Mouse (Mus musculus) G1E-ER4 (cell line): Measurements from ENCODE around the gene Fam171a2. TPM values are rescaled to one million over a fixed set of nuclear protein-coding genes. Genes with fewer than 3 reads are reported as not detected.

Experiments used
- GATA1 ChIP-seq: IDR thresholded peaks from one replicate; pipeline ENCODE4 v1.8.0; 2012; ENCODE audit warnings: low read length, inconsistent platforms
- polyA plus RNA-seq: library from polyadenylated mRNA; stranded (reverse); fragments of >175 nt; gene quantifications from 2 replicates; pipeline ENCODE4 v1.2.3, GENCODE M21; 2012

The Fam171a2 gene
- polyA plus RNA-seq, 1 experiment: 0.23 TPM

DNA sequence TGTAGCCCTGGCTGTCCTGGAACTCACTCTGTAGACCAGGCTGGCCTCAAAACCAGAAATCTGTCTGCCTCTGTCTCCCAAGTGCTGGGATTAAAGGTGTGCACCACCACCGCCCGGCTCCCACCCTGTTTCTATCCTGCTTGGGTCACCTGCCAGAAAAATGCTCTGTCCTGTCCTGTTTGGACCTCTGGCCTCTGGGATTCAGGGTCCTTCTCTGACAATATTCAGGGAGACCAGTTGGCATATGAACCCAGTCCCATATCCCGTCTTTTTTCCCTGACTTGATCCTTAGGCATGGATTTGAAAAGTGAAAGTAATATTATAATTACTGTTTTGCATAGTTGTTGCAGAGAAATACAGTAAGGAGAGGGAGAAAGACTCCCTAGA, 15.8 kb downstream of the Fam171a2 start:
- TF ChIP-seq GATA1: no peak

DNA sequence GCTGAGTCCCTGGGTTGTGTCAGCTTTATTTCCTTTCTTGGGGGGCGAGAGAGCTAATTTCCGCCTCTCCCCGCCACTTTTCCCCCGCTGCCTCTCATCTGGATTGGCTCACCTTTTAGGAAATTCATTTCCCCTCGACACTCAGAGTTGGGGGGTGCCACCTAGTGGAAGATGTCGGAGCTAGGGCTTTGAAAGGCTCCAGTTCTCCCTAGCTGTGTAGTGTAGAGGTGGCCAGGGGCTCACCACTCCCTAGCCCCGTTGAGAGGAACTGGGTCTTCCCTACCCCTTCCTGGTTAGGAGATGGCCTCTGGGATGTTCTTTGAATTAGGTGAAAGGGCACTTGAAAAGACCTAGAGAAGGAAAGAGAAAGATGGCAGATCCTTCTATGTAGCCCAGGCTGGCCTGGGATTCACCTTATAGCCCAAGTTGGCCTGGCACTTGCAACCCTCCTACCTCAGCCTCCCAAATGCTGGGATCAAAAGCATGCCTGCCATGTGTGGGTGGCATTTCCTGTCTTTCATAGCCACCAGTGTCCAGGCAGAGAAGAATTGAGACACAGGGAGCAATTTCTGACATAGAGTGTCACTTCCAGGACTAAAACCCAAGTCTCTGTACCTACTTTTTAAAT, 16.4 kb downstream of the Fam171a2 start:
- TF ChIP-seq GATA1: no peak

DNA sequence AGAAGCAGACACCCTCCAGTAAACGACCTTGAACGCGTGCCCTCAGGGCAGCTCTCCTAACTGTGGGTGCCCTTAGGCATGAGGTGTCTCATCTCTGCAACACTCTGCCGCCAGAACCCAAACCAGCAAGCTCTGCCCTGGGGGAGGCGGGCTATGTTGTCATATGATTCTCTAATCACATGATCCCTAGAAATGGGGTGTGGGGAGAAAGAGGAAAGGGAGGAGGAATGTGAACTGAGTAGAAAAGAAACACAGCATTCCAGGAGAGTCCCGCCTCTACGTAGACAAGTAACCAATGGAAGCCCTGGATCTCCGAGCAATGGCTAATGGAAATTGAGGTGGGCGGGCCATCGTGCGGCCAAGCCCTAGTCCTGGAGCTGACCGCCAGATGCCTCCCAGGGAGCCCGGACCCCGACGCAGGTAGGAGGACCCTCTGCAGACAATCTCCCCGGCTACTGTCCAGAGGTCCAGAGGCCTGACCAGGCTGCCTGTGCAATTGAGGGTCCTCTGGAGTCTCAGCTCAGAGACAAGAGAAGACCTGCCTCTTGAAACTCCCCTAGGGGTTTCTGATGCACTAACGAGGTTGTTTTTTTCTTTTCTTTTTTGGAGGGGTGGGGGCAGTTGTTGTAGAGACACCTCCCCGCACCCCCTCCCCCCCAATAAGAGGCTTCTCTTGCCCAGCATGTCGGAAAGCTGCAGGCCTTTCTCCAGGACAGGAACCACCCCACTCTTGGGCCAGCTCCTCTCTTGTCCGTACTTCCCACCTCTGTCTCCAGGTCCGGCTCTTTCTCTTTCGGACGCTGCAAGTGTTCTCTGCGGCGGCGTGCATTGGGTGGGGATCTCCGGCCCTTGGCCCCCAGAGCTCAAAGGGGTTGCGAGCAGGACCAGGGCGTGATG, 17.1 kb downstream of the Fam171a2 start, which contains the start of gene Grn:
Gene Grn (plus strand): TSS at position 195 of the 897 bp plus-strand sequence.
- no peak for TF ChIP-seq GATA1

DNA sequence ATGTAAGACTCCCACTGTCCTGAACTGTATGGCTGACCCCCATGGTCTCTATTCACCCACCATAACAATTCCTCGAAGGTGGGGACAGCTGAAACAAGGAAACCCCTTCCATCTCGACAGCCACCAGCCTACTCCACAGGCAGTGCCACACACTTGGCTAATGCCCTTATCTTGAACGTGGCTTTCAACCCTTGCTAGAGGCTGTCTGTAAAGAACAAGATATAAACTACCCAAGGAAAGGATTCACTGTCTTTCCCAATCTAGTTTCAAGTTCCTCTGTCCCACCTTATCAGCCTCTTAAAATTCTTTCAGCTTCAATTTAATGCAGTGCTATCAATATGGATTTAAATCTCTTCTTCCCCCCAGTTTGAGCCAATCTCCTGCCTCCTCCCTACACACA, 17.9 kb downstream of the Fam171a2 start:
- no peak for TF ChIP-seq GATA1

DNA sequence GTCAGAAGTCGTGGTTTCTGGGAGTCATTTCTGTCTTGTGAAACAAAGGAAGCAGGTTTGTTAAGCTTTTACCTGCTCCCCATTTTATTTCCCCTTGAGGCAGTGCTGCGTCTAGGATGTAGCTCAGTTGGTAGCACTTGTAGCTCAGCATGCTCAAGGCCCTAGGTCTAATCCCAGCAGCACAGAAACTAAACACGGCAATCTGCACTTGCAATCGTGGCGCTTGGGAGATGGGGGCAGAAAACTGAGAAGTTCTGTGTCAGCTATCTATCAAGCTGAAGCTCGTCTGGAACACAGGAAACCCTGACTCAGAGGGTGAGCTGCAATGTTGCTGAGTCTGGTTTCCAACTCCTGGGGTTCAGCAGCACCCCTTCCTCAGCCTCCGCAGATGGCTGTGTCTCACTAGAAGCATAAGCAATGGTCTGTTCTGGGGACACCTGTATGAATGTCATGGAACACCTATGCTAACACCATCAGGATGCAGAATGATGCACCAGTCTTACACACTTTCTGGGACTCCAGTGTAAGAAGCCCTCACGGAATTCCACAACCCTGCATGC, 18.4 kb downstream of the Fam171a2 start:
- no peak for TF ChIP-seq GATA1

DNA sequence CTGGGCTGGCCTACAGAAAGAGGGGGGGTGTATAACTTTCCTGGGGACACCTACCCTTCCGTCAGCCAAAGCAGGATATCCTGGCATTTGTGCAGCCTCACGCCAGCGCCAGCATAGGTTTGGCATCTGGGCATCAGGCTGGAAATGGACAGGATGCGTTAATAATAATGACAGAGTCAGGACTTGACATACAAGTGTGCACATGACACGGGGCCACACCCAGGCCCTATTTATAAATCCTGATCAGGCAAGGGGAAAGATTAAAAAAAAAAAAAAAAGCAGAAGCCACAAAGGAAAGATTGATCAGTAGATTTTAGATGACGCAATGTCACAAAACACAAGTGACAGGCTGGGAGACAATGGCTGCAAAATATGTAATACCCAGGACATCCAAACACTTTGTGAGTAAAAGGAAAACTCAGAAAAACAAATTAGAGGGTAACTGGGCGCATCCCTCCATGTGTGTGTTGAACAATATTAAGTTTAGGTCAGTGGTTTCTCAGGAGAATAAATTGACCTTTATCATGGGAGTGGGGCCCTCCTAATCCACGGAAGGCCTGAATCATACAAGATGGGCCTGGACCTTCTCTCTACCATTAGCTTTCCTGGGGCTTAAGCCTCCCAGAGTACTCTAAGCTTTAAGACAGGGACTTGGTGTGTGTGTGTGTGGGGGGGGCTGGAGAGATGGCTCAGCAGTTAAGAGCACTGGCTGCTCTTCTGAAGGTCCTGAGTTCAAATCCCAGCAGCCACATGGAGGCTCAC, 21.7 kb downstream of the Fam171a2 start:
- no peak for TF ChIP-seq GATA1

DNA sequence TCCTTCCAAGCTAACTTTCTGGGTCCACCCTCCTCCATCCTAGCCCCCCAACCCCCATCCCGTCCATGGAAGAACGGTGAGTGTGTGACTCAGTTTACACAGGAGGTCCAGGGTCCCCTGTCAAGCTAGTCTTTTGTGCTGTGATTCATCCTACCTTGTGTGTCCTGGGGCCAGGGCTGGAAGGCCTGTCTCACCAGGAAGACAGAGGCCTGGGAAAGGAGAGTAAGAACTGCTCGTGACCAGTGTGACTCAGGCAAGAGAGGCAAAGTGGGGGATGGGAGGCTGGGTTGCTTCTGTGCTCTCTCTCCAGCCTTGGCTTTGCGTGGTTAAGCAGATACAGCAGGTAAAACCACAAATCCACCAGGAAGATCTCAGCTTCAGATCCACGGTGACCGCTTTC, 22.8 kb downstream of the Fam171a2 start:
- TF ChIP-seq GATA1: no peak

DNA sequence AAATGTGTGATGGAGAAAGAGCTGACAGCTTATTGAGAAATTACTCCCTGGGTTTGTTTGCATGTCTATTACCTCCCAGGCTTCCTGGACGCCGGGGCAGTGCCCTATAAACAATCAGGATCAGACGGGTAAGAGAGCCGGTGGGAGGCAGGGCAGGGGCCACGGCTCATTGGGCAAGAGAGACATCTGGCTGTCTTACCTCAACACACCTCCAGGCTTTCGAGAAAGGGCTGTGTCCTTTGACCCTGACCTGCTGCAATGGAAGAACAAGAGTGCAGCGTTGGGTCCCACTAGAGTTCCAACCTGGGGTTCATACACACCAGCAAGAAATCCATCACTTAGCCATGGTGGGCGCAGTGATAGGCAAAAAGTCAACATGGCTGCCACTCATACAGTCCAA, 25.9 kb downstream of the Fam171a2 start:
- TF ChIP-seq GATA1: no peak

DNA sequence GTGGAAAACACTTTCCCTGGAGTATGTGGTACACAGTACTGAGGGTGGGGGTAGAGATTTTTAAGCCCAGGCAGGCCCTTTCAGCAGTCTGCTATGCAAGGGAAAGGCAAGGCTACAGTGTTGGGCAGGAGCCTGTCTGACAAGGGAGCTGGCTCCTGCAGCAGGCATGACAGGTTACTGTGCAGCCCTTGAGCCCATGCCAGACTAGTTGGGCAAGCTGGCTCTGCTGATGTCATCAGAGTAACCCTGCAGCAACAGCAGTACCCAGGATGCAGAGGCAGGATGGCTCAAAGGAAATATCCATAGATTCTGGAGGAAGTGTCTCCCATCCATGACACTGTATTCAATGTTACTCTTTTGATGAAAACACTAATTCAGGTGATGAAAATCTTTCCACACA, 28.6 kb downstream of the Fam171a2 start:
- TF ChIP-seq GATA1: no peak

DNA sequence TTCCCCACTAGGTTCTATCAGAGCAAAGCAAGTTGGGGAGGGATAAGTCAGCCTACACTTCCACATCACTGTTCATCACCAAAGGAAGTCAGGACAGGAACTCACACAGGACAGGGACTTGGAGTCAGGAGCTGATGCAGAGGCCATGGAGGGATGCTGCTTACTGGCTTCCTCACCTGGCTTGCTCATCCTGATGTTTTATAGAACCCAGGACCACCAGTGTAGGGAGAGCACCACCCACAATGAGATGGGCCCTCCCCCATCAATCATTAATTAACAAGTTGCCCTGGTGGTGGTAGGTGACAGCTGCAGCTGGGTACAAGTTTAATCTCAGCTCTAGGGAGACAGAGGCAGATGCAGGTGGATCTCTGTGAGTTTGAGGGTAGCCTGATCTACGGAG, 30.3 kb downstream of the Fam171a2 start:
- no peak for TF ChIP-seq GATA1

DNA sequence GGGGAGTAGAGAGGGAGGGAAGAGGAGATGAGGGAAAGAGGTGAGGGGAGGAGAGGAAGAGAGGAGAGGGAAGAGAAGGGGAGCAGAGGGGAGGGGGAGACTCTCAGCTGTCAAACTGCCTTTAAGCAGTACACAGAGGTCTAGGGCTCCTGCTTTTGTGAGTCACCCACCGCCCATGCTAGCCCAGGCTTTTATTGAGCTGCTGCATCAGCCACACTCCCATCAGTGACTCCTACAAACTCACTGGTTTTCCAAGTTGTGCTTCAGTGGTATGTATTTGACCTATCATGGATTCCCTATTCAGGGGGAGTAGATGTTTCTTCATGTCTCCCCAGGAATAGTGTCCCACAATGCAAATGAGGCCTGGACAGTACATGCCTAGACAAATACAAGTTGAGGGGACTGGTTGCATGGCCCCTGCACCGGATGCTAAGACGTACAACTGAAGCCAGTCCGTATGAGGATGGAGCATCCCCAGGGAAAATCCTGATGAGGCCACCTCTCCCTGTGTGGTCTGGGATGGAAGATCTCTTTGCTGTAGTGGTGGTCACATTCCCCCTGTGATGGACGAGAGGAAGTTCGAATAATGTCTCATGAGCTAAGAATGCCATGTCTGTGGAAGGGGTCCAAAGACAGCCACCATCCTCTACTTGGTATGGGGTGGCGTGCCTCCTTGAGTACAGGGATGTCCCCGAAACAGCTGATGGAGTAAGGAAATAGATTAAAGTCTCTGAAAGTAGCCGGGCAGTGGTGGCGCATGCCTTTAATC, 32.3 kb downstream of the Fam171a2 start:
- no peak for TF ChIP-seq GATA1

DNA sequence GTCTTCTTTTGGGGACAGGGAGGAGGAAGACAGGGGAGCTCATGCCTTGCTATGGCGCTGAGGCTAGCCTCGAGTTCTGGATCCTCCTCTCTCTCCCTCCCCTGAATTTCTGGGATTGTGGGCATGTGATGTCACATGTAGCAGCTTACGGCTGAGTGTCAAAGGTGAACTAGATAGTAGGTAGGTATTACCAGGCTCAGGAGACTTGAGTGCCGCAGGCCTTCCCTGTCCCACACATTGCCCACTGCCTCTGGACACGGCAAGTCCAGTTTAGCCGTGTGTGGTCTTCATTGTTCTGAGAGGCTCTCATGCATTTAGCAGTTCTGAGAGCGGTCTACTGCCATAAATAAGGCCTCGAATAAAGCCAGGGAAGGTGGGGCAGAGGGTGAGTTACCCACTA, 34.4 kb downstream of the Fam171a2 start:
- TF ChIP-seq GATA1: no peak

DNA sequence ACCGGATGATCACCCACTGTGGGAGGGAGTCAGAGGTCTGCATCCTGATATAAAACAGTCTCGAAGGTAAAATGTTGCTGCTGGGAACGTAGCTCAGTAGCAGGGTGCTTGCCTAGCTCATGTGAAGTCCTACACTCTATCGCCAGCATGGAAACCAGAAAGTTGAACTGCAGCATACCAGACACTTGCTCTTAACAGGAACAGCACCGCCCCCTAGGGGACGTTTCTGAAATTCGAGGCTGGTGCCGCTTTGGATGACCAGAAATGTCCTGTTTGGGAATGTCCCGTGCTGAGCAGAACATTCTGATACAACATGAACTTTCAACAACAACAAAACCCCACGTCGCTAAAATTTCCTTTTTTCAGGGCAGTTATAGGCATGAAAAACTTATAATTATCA, 35.8 kb downstream of the Fam171a2 start:
- no peak for TF ChIP-seq GATA1

DNA sequence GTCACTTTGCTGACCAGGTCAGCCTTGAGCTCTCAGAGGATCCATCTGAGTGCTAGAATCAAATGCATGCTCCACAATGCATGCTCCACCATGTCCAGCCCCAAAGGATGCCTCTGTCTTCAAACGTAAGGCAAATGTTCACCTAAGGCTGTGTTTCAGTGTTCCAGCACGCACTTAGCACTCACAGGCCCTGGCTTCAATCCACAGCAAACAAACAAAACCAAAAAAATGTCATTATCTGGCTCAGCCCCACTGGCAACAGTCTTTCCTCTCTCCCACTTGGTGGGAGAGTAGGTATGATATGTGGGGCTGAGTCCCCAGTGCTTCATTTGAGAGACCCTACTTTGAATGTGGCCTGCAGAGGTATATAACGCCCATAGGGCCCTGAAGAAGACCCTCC, 36.4 kb downstream of the Fam171a2 start:
- no peak for TF ChIP-seq GATA1

DNA sequence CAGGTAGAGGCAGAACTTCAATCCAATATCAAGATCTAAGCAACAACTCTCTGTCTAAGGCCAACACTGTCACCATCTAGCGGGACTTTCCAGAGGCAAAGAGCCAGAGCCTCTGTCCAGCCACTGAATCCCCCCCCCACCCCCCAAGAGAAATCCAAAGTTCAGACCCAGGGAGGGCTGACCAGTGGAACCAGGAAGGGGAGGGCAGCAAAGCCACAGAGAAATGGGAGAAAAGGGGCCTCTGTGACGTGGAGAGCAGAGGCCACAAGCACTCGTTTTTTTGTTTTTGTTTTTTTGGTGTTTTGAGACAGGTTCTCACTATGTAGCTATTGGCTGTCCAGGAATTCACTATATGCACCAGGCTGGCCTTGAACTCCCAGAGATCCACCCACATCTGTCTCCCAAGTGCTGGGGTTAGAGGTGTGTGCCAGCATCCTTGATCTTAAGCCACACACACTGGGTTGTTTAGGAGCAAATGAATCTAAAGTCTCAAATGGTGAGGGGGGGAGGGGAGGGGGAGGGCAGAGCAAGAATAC, 37.6 kb downstream of the Fam171a2 start:
- no peak for TF ChIP-seq GATA1
